Mouse (Mus musculus): ENCODE results near the gene Tsfm. TPM values are rescaled to one million over a fixed set of nuclear protein-coding genes. Genes with fewer than 3 reads are reported as not detected.

The Tsfm gene
- polyA plus RNA-seq, 1 experiment from 2014 or later, result 86.6 TPM

DNA sequence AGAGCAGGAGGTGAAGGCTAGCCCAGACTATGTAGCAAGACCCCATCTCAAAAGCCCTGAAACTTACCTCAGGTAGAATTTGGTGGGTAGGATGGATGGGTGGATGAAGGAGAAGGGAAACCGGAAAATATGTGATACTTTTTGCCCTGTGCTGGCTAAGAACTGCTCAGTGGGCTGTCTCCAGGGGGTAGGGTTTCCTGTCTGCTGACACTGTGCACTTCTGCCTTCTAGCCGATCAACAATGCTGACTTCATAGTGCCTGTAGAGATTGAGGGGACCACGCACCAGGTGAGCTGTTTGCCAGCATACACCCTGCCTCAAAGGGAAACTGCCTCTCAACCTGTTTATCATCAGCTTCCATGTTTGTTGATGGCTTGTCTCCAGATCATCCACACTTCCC, 37.0 kb downstream of the Tsfm start:
- ATAC-seq (ENCODE audit: extremely low read depth, insufficient number of reproducible peaks, low FRiP score, low TSS enrichment), result no peak
- no peak overlapping the region for H3K4me2 ChIP-seq
- H3K36me3 ChIP-seq, result peaks cover 69% of the 10 kb centered on the region
- H3K4me3 ChIP-seq, result no peak overlapping the region
- H3K4me1 ChIP-seq, result peaks cover 37% of the 10 kb centered on the region
- H3K9ac ChIP-seq, result no peak overlapping the region
- no peaks in the 10 kb centered on the region for H3K9me3 ChIP-seq
- H3K27ac ChIP-seq (replicated peaks), result no peak overlapping the region
- no peaks in the 10 kb centered on the region for H3K27me3 ChIP-seq (replicated peaks)
- 81% methylated on average over 3 of the region's 3 CpGs for whole genome bisulfite sequencing

DNA sequence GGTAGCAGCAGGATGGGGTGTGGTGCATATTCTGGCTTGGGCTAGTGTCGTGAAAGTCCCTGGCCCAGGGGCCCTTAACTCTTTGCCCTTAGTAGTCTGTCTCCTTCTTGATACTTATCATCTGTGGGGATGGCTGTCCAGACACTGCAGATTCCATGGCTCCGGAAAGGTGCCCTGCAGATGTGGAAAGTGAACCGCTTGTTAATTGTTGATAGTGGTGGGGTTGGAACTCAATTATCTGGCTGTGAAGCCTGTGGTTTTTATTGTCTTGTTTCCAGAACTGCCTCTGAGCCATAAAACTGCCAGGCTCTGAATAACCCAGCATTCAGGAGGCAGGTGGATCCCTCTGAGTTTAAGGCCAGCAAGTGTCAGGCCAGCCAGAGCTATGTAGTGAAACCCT, 39.0 kb downstream of the Tsfm start:
- no peak for ATAC-seq (ENCODE audit: extremely low read depth, insufficient number of reproducible peaks, low FRiP score, low TSS enrichment)

DNA sequence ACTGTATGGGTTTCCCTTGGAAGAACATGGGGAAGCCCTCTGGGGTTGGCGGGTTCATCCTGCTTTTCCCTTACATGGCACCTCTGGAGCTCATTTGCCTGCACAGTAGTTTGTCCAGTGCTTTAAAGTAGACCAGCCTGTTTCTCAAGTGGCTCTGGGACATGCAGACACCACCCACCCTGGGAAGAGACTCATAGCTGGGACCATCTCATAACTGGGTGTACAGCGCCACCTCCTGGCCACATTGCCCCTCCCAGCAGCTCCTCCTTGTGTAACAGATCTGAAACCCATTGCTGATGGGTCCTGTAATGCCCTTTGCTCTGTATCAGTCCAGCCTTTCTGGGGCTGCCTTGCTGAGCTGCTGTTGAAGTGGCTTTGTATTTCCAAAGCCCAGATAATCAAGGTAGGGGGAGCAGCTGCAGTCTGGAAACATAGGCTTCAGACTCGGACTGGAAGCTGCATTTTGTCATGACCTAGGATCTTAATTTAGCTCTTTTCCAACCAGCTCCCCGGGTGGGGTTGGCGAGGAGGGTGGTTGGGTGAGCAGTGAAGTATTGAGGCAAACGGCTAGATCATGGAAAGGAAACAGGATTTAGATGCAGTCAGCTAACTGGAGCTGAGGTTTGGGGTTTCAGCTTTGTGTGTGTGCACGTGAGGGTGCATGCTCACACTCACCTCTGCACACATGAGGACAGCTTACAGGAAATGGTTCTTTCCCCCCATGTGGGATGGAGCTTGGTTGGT, 40.2 kb downstream of the Tsfm start:
- Histone ChIP-seq H3K4me1 (peaks cover 62% of the 10 kb centered on the region), H3K27ac (replicated peaks) (peak overlapping the region; percentile 71), H3K27me3 (replicated peaks) (no peaks in the 10 kb centered on the region), H3K4me3 (no peak overlapping the region), H3K9ac (peak overlapping the region; percentile 69), H3K9me3 (no peaks in the 10 kb centered on the region), H3K36me3 (peaks cover 44% of the 10 kb centered on the region), H3K4me2 (peak overlapping the region; percentile 19; the same call in 1 of the 2 replicates)
- ATAC-seq (ENCODE audit: extremely low read depth, insufficient number of reproducible peaks, low FRiP score, low TSS enrichment), result peak; percentile 47; the same call in 1 of the 2 replicates
- 34% methylated on average over 7 of the region's 7 CpGs for WGBS

More for the DNA sequence above, 39.0 kb downstream of the Tsfm start:
- Histone ChIP-seq H3K36me3 (peaks cover 53% of the 10 kb centered on the region), H3K27ac (replicated peaks) (no peak overlapping the region), H3K27me3 (replicated peaks) (no peaks in the 10 kb centered on the region), H3K9me3 (no peaks in the 10 kb centered on the region), H3K4me1 (peaks cover 50% of the 10 kb centered on the region), H3K4me3 (no peak overlapping the region), H3K4me2 (no peak overlapping the region), H3K9ac (no peak overlapping the region)
- 53% methylated on average over 3 of the region's 3 CpGs for WGBS

DNA sequence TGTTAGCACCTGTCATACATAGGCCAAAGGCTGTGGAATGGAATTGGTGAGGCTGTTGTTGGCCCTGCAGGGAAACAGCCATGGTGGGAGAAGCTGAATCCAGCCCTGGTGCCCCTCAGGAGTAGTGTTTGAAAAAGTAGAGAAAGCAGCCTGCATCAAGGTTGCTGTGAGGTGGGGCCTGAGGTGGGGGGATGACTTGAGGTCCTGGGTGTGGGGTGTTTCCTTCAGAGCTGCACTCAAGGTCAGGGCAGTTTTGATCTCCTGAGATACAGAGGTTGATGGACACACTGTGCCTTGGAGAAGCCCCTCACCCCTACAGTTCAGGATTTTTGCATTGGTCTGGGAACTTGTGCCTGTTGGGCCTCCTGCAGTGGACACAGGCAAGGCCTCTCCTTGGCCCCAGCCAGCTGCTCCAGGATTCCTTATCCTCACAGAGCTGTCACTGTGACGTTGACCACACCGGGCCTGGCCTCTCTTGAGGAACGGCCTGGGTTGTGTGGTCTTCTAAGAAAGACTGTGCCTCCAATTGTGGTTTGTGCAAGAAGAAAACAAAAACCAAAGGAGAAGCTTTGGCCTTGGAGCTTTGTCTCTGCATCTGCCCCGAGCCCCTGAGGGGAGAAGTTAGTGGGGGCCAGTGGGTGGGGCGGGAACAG, 42.0 kb downstream of the Tsfm start:
- WGBS, result 32% methylated on average over 5 of the region's 5 CpGs
- Histone ChIP-seq H3K27me3 (replicated peaks) (no peaks in the 10 kb centered on the region), H3K9me3 (no peaks in the 10 kb centered on the region), H3K9ac (peak overlapping the region; percentile 68), H3K4me2 (peak overlapping the region; percentile 54), H3K4me1 (peaks cover 80% of the 10 kb centered on the region), H3K27ac (replicated peaks) (peak overlapping the region; percentile 100), H3K36me3 (peaks cover 26% of the 10 kb centered on the region), H3K4me3 (peak overlapping the region; percentile 3; the same call in 1 of the 2 replicates)
- no peak for ATAC-seq (ENCODE audit: extremely low read depth, insufficient number of reproducible peaks, low FRiP score, low TSS enrichment)

DNA sequence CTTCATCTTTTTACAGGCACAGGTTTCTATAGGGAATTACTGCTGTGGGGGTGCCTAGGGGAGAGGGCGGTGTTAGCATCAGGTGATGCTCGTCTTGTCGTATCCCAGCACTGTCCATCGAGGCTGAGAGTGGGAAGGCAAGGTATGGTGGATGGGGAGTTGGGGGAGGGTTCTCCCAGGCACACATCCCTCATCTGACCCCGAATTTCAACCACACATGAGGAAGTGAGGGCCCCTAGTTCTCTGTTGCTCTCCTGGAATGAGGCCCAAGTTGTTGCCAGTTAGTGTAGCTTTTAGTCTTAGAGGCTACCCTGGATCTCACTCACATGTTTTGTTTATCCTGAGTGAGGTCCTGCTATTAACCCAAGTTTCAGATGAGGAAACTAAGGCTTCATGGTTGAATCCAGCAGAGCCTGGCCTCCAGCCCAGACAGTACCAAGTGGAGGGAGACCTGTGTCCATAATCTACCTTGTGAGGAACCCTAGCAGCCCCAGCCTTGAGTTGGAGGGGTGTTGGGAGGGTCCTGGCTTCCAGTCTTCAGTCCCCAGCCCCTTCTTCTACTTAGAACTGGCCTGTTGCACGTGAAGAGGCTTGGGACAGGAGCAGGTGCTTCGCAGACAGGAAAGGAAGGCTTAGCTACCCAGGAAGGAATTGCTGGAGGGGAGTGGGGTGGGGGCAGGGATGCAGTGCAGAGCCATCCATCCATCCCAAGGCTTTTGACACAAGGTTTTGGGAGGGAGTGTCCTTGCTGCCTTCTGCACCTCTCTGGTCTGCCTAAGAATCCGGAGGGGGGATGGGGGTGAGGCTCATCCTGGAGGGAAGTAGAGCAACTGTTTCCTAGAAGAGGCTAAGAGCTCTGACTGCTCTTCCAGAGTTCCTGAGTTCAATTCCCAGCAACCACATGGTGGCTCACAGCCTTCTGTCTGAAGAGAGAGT, 43.2 kb downstream of the Tsfm start:
- peak overlapping the region; percentile 54 for H3K4me2 ChIP-seq
- H3K27ac ChIP-seq (replicated peaks), result peak overlapping the region; percentile 100
- peak overlapping the region; percentile 17 for H3K4me3 ChIP-seq
- H3K27me3 ChIP-seq (replicated peaks), result no peaks in the 10 kb centered on the region
- 49% methylated on average over 8 of the region's 8 CpGs for WGBS
- peak overlapping the region; percentile 69 for H3K9ac ChIP-seq
- peaks cover 14% of the 10 kb centered on the region for H3K36me3 ChIP-seq
- no peak for ATAC-seq (ENCODE audit: extremely low read depth, insufficient number of reproducible peaks, low FRiP score, low TSS enrichment)
- H3K9me3 ChIP-seq, result no peaks in the 10 kb centered on the region
- peaks cover 92% of the 10 kb centered on the region for H3K4me1 ChIP-seq

DNA sequence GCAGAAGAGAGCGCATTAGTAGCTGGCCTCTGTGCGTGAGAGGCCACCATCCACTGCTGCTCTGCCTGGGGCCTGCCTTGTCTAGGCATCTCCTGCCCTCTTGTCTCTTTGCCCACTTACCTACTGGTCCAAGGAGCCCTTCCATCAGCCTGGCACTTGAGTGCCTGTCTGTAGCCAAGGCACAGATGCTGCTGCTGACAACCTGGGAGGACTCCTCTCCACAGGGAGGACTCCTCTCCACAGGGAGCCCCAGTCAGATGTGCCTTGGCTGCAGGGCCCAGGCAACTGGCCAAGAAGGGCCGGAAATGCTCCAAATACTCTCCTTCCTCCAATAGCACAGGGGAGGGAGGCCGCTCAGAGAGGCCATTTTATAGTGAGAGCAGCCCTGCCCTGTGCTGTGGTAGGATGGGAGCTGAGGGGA, 44.1 kb downstream of the Tsfm start:
- H3K4me2 ChIP-seq, result peak overlapping the region; percentile 54
- peaks cover 5% of the 10 kb centered on the region for H3K36me3 ChIP-seq
- peak overlapping the region; percentile 100 for H3K27ac ChIP-seq (replicated peaks)
- peak overlapping the region; percentile 69 for H3K9ac ChIP-seq
- no peaks in the 10 kb centered on the region for H3K9me3 ChIP-seq
- peaks cover 100% of the 10 kb centered on the region for H3K4me1 ChIP-seq
- WGBS, result 32% methylated on average over 4 of the region's 4 CpGs
- peak overlapping the region; percentile 17 for H3K4me3 ChIP-seq
- ATAC-seq (ENCODE audit: extremely low read depth, insufficient number of reproducible peaks, low FRiP score, low TSS enrichment), result peak; percentile 38; the same call in 1 of the 2 replicates
- no peaks in the 10 kb centered on the region for H3K27me3 ChIP-seq (replicated peaks)

DNA sequence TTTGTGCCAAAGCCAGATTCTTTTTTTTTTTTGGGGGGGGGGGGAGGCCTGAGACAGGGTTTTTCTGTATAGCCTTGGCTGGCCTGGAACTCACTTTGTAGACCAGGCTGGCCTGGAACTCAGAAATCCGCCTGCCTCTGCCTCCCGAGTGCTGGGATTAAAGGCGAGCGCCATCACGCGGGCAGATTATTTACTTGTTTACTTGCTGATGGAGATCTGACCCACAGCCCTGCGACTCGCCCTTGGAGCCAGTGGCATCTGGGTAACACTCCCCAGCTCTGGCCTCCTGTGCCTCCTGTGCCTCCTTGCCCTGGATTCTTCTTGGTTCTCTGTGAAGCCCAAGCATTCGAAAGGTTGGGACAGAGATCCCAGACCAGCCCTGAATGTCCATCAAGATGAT, 45.1 kb downstream of the Tsfm start:
- Histone ChIP-seq H3K27me3 (replicated peaks) (no peaks in the 10 kb centered on the region), H3K4me3 (no peak overlapping the region), H3K27ac (replicated peaks) (peak overlapping the region; percentile 100), H3K9me3 (no peaks in the 10 kb centered on the region), H3K4me2 (0 out of 2 replicates have a peak overlapping the region, but pooled peaks have one; percentile 54), H3K9ac (peak overlapping the region; percentile 69), H3K4me1 (peaks cover 100% of the 10 kb centered on the region), H3K36me3 (no peaks in the 10 kb centered on the region)
- 86% methylated on average over 9 of the region's 9 CpGs for WGBS
- no peak for ATAC-seq (ENCODE audit: extremely low read depth, insufficient number of reproducible peaks, low FRiP score, low TSS enrichment)

DNA sequence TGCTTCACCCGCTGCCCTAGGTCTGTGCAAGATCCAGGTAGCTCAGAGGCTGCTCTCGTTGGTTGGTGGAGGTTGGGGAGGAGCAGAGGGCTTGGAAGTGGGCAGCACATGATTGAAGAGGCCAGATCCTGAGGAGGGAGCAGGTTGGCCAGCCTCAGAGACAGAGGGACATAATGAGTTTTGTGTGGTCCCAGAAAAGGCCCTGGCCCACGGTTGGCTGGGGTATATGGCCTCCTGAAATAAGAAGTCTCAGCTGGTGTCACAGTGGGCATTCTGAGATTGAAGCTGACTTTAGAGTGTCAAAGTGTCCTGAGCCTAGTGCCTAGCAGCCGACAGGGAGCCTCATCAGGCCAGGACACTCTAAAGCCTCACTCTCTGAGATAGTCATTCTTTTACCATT, 45.5 kb downstream of the Tsfm start:
- peak overlapping the region; percentile 100 for H3K9ac ChIP-seq
- no peaks in the 10 kb centered on the region for H3K9me3 ChIP-seq
- H3K27me3 ChIP-seq (replicated peaks), result no peaks in the 10 kb centered on the region
- H3K4me1 ChIP-seq, result peaks cover 99% of the 10 kb centered on the region
- H3K36me3 ChIP-seq, result no peaks in the 10 kb centered on the region
- no peak for ATAC-seq (ENCODE audit: extremely low read depth, insufficient number of reproducible peaks, low FRiP score, low TSS enrichment)
- peak overlapping the region; percentile 4; the same call in 1 of the 2 replicates for H3K4me3 ChIP-seq
- peak overlapping the region; percentile 100 for H3K27ac ChIP-seq (replicated peaks)
- H3K4me2 ChIP-seq, result peak overlapping the region; percentile 86
- WGBS, result 75% methylated on average over 4 of the region's 4 CpGs

DNA sequence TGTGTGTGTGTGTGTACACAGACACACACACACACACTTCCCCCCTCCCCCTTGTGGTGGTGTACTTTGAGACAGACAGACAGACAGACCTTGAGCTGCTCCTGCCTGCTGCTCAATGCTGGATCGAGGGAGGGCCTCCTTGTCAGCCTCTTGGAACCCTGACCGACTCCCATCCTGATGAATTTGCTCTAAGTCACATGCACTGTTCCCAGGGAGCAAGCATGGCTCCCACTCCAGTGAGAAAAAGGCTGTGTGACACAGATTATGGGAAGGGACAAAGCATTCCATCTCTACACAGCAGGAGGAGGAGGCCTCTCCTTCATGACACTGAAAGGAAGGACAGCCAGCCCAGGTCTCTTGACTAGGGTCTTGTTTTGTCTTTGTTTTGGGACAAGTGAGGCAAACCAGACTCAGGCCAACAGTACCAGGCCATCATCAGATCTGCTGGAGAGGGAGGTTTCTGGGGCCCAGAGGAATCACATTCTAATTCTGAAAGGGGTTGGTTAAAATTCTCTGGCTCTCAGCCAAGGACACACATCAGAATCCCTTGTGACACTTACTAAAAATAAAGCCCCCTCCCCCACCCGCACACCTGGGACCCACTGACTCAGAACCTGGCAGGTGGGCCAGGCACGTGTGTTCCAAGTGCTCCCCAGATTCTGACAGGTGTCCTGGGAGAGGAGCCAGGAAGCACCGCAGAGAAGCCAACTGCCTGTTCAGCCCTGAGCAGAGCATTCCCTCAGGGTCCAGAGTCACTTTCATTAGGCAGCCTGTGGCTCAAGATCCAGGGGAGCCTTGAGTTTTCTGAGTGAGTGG, 46.2 kb downstream of the Tsfm start:
- Histone ChIP-seq H3K4me1 (peaks cover 92% of the 10 kb centered on the region), H3K4me2 (peak overlapping the region; percentile 86), H3K9ac (peak overlapping the region; percentile 100), H3K36me3 (no peaks in the 10 kb centered on the region), H3K9me3 (no peaks in the 10 kb centered on the region), H3K27ac (replicated peaks) (peak overlapping the region; percentile 100), H3K27me3 (replicated peaks) (no peaks in the 10 kb centered on the region), H3K4me3 (peak overlapping the region; percentile 97)
- ATAC-seq (ENCODE audit: extremely low read depth, insufficient number of reproducible peaks, low FRiP score, low TSS enrichment), result no peak
- 14% methylated on average over 5 of the region's 5 CpGs for WGBS

DNA sequence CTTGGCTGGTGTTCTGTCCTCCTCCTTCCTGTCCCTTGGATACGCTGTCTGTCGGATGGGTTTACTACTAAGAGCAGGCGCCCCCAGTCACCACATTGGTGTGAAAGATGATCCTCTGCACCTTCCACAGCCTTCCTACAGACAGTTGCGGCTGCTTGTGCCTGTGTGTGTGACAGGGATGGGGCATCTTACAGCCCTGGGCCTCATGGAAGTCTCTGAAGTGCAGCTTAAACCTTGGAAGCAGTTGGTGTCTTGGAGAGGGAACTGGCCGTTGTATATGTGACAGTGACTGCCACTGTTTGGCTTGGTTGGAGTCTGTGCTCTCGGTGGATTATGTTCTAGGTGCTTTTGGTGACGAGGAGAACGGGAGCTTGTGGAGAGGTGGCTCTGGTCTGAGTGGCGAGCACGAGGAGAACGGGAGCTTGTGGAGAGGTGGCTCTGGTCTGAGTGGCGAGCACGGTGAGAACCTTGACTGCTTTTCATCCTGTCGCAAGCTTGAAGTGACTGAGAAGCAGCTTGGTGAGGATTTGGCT, 47.4 kb downstream of the Tsfm start:
- Histone ChIP-seq H3K9ac (peak overlapping the region; percentile 100), H3K4me2 (peak overlapping the region; percentile 86), H3K9me3 (no peaks in the 10 kb centered on the region), H3K27me3 (replicated peaks) (no peaks in the 10 kb centered on the region), H3K4me3 (peak overlapping the region; percentile 97), H3K27ac (replicated peaks) (peak overlapping the region; percentile 100), H3K4me1 (peaks cover 81% of the 10 kb centered on the region), H3K36me3 (no peaks in the 10 kb centered on the region)
- no peak for ATAC-seq (ENCODE audit: extremely low read depth, insufficient number of reproducible peaks, low FRiP score, low TSS enrichment)
- 25% methylated on average over 14 of the region's 14 CpGs for WGBS

All from heart, embryonic 13.5 days (tissue).